Mouse (Mus musculus): Measurements from ENCODE around the gene Naa11. TPM values are rescaled to one million over a fixed set of nuclear protein-coding genes. Genes with fewer than 3 reads are reported as not detected.

Naa11 gene
- total and polyA plus RNA-seq, 3 experiments: not detected

DNA sequence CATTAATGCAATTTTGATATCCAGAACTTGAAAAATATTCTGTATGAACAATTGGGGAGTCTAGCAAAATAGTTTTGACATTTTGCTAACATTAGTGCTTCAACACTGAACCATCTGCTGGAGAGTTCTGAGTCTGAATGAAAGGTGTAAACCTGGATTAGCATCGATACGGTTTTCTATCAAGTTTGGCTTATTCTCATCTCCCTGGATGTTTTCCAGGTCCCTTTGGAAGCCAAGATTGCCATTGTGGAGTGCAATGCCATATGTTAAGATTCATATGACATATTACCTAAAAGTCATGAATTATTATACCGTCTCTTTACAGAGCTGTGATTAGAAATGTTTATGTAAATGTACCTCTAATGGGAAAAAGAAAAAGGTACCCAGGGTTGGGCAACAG lies 21.5 kb upstream of the Naa11 start:
- no peak overlapping the region for H3K9ac ChIP-seq (ENCODE audit: insufficient read depth, low read depth)
- H3K4me1 ChIP-seq (ENCODE audit: control insufficient read depth in 1 of 2, insufficient read depth in 2 of 2): peaks cover 4 to 21% of the 10 kb centered on the region in 2 experiments; a peak in 3 of 4 replicates
- TF ChIP-seq USF1 (IDR thresholded peaks at IDR 0.05; ENCODE audit: low read depth, low read length) (no peak), POLR2AphosphoS2 (IDR thresholded peaks at IDR 0.05; ENCODE audit: low read depth, low read length) (no peak), PAX5 (IDR thresholded peaks at IDR 0.05; ENCODE audit: low read length) (no peak), SMC3 (IDR thresholded peaks at IDR 0.05; ENCODE audit: low read depth, low read length) (no peak), TCF12 (IDR thresholded peaks at IDR 0.05; ENCODE audit: low read depth, low read length) (no peak), EP300 (IDR thresholded peaks at IDR 0.05; ENCODE audit: low read length) (no peak), ELF1 (IDR thresholded peaks at IDR 0.05; ENCODE audit: low read depth, low read length) (no peak), ZKSCAN1 (IDR thresholded peaks at IDR 0.05; ENCODE audit: borderline replicate concordance, low read depth, low read length) (no peak), RCOR1 (conservative IDR thresholded peaks at IDR 0.05; ENCODE audit: low read depth, low read length) (no peak), UBTF (IDR thresholded peaks at IDR 0.05; ENCODE audit: low read depth, low read length) (no peak), ZMIZ1 (IDR thresholded peaks at IDR 0.05; ENCODE audit: low read depth, low read length) (no peak), TBP (conservative IDR thresholded peaks at IDR 0.05; ENCODE audit: low read depth, low read length) (no peak)
- no peak overlapping the region for H3K27ac ChIP-seq (ENCODE audit: insufficient read depth, low read depth)
- H3K36me3 ChIP-seq (replicated peaks in 1 of 2; ENCODE audit: control insufficient read depth in 1 of 2, insufficient read depth in 1 of 2, low read length in 1 of 2): no peaks in the 10 kb centered on the region
- H3K9me3 ChIP-seq (replicated peaks; ENCODE audit: low read length): no peaks in the 10 kb centered on the region
- H3K79me2 ChIP-seq (replicated peaks; ENCODE audit: control insufficient read depth, extremely low read depth, insufficient read depth, poor library complexity, severe bottlenecking): no peaks in the 10 kb centered on the region
- no peaks in the 10 kb centered on the region for H3K27me3 ChIP-seq (replicated peaks)
- in situ Hi-C loops (cut with MboI; ENCODE audit: low pct_ligation_motif_present, low pct_unique_long_range_greater_than_20kb, low sequenced_read_pairs) (no loop called here), dilution Hi-C loops (cut with MboI; ENCODE audit: extremely low pct_ligation_motif_present, extremely low pct_unique_long_range_greater_than_20kb, low sequenced_read_pairs) (no loop called here)
- DNase-seq (ENCODE audit: extremely low read depth): no peak
- H3K4me2 ChIP-seq (ENCODE audit: insufficient read depth, low read depth, poor library complexity, severe bottlenecking): no peak overlapping the region
- no peak overlapping the region for H3K4me3 ChIP-seq (replicated peaks in 1 of 3; ENCODE audit: low read depth in 2 of 3, low read length in 2 of 3, poor library complexity in 1 of 3)

DNA sequence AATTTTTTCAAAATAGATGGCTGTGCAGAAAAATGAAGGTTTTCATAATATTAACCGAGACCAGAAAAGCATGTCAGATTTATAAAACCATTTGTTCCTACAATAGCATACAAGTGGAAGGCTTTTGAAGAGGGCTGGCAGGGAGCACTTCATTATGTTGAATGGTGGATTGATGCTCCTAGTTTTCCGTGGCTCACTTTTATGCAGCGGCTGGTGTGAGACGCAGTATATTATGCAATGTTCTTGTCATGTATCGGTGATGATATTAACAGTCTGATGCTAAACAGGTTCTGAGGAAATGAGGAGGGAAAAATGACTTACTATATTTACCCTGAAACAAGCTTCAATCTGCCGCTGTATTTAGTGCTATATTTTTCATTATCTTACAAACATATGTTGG lies 18.0 kb upstream of the Naa11 start:
- no peak overlapping the region for H3K9ac ChIP-seq (ENCODE audit: insufficient read depth, low read depth)
- no peak overlapping the region for H3K4me3 ChIP-seq (replicated peaks in 1 of 3; ENCODE audit: low read depth in 2 of 3, low read length in 2 of 3, poor library complexity in 1 of 3)
- no peaks in the 10 kb centered on the region for H3K79me2 ChIP-seq (replicated peaks; ENCODE audit: control insufficient read depth, extremely low read depth, insufficient read depth, poor library complexity, severe bottlenecking)
- H3K9me3 ChIP-seq (replicated peaks; ENCODE audit: low read length): no peaks in the 10 kb centered on the region
- H3K4me1 ChIP-seq (ENCODE audit: control insufficient read depth in 1 of 2, insufficient read depth in 2 of 2): peaks cover 0 to 8% of the 10 kb centered on the region in 2 experiments; a peak in 2 of 4 replicates
- in situ Hi-C loops (cut with MboI; ENCODE audit: low pct_ligation_motif_present, low pct_unique_long_range_greater_than_20kb, low sequenced_read_pairs): no loop called here
- H3K4me2 ChIP-seq (ENCODE audit: insufficient read depth, low read depth, poor library complexity, severe bottlenecking): no peak overlapping the region
- DNase-seq (ENCODE audit: extremely low read depth): no peak
- no peaks in the 10 kb centered on the region for H3K27me3 ChIP-seq (replicated peaks)
- dilution Hi-C loops (cut with MboI; ENCODE audit: extremely low pct_ligation_motif_present, extremely low pct_unique_long_range_greater_than_20kb, low sequenced_read_pairs): no loop called here
- no peak for TF ChIP-seq HCFC1 (IDR thresholded peaks at IDR 0.05; ENCODE audit: low read depth, low read length)
- TF ChIP-seq PAX5 (IDR thresholded peaks at IDR 0.05; ENCODE audit: low read length): no peak
- TF ChIP-seq ETS1 (conservative IDR thresholded peaks at IDR 0.05; ENCODE audit: low read depth, low read length): no peak
- no peak for TF ChIP-seq MAFK (IDR thresholded peaks at IDR 0.05; ENCODE audit: insufficient replicate concordance, low read length)
- no peak for TF ChIP-seq UBTF (IDR thresholded peaks at IDR 0.05; ENCODE audit: low read depth, low read length)
- TF ChIP-seq MYC (IDR thresholded peaks at IDR 0.05; ENCODE audit: low read depth, low read length): no peak
- no peak for TF ChIP-seq RCOR1 (conservative IDR thresholded peaks at IDR 0.05; ENCODE audit: low read depth, low read length)
- no peak for TF ChIP-seq CHD1 (IDR thresholded peaks at IDR 0.05; ENCODE audit: low read depth, low read length)
- TF ChIP-seq USF1 (IDR thresholded peaks at IDR 0.05; ENCODE audit: low read depth, low read length): no peak
- no peak for TF ChIP-seq ZMIZ1 (IDR thresholded peaks at IDR 0.05; ENCODE audit: low read depth, low read length)
- no peak for TF ChIP-seq MAX (IDR thresholded peaks at IDR 0.05; ENCODE audit: low read length)
- TF ChIP-seq ZKSCAN1 (IDR thresholded peaks at IDR 0.05; ENCODE audit: borderline replicate concordance, low read depth, low read length): no peak
- no peak for TF ChIP-seq MAZ (IDR thresholded peaks at IDR 0.05; ENCODE audit: low read depth, low read length)
- no peak for TF ChIP-seq USF2 (conservative IDR thresholded peaks at IDR 0.05; ENCODE audit: low read depth, low read length)
- no peak for TF ChIP-seq NRF1 (IDR thresholded peaks at IDR 0.05; ENCODE audit: low read depth, low read length)
- TF ChIP-seq KAT2A (IDR thresholded peaks at IDR 0.05; ENCODE audit: insufficient replicate concordance, low read length): no peak
- TF ChIP-seq POLR2A (IDR thresholded peaks at IDR 0.05; ENCODE audit: low read depth, low read length): no peak
- no peak for TF ChIP-seq RAD21 (IDR thresholded peaks at IDR 0.05; ENCODE audit: low read depth, low read length)
- no peaks in the 10 kb centered on the region for H3K36me3 ChIP-seq (replicated peaks in 1 of 2; ENCODE audit: control insufficient read depth in 1 of 2, insufficient read depth in 1 of 2, low read length in 1 of 2)
- no peak overlapping the region for H3K27ac ChIP-seq (ENCODE audit: insufficient read depth, low read depth)
